Mouse (Mus musculus): ENCODE data around the gene A930017K11Rik. TPM values are rescaled to one million over a fixed set of nuclear protein-coding genes. Genes with fewer than 3 reads are reported as not detected.

A930017K11Rik gene
- polyA plus RNA-seq, 1 experiment from 2014 or later: 0.36 TPM

Other genes with a start within 250 kb of the A930017K11Rik start
- 1.2 and 1.4 TPM in 2 replicates for gene Gng13, start 235.4 kb downstream of the A930017K11Rik start, polyA plus RNA-seq (2016; fragmentation: Nextera tagmentation; extraction: Ambion mirVana)
- gene Chtf18, start 225.1 kb downstream of the A930017K11Rik start, polyA plus RNA-seq (2016; fragmentation: Nextera tagmentation; extraction: Ambion mirVana): 33.3 and 37.6 TPM in 2 replicates
- 8.8 and 10.3 TPM in 2 replicates for gene Rpusd1, start 224.9 kb downstream of the A930017K11Rik start, polyA plus RNA-seq (2016; fragmentation: Nextera tagmentation; extraction: Ambion mirVana)
- not detected in 2 replicates for gene Mslnl, start 216.5 kb downstream of the A930017K11Rik start, polyA plus RNA-seq (2016; fragmentation: Nextera tagmentation; extraction: Ambion mirVana)
- 0.26 and 0.30 TPM in 2 replicates for gene Msln, start 198.2 kb downstream of the A930017K11Rik start, polyA plus RNA-seq (2016; fragmentation: Nextera tagmentation; extraction: Ambion mirVana)
- 18.9 and 19.3 TPM in 2 replicates for gene Narfl, start 178.8 kb downstream of the A930017K11Rik start, polyA plus RNA-seq (2016; fragmentation: Nextera tagmentation; extraction: Ambion mirVana)
- gene Haghl, start 166.9 kb downstream of the A930017K11Rik start, polyA plus RNA-seq (2016; fragmentation: Nextera tagmentation; extraction: Ambion mirVana): 11.4 and 11.9 TPM in 2 replicates
- gene Ccdc78, start 166.0 kb downstream of the A930017K11Rik start, polyA plus RNA-seq (2016; fragmentation: Nextera tagmentation; extraction: Ambion mirVana): 0.17 TPM in 1 of 2 replicates, not detected in the other
- gene Fam173a, start 159.7 kb downstream of the A930017K11Rik start, polyA plus RNA-seq (2016; fragmentation: Nextera tagmentation; extraction: Ambion mirVana): 59.8 and 68.1 TPM in 2 replicates
- not detected in 2 replicates for gene AC134908.4, start 156.9 kb downstream of the A930017K11Rik start, polyA plus RNA-seq (2016; fragmentation: Nextera tagmentation; extraction: Ambion mirVana)
- 29.1 and 31.7 TPM in 2 replicates for gene Metrn, start 155.4 kb downstream of the A930017K11Rik start, polyA plus RNA-seq (2016; fragmentation: Nextera tagmentation; extraction: Ambion mirVana)
- gene Fbxl16, start 143.5 kb downstream of the A930017K11Rik start, polyA plus RNA-seq (2016; fragmentation: Nextera tagmentation; extraction: Ambion mirVana): 0.18 and 0.33 TPM in 2 replicates
- gene Wdr24, start 128.9 kb downstream of the A930017K11Rik start, polyA plus RNA-seq (2016; fragmentation: Nextera tagmentation; extraction: Ambion mirVana): 17.7 and 18.7 TPM in 2 replicates
- gene Jmjd8, start 123.7 kb downstream of the A930017K11Rik start, polyA plus RNA-seq (2016; fragmentation: Nextera tagmentation; extraction: Ambion mirVana): 26.6 and 26.8 TPM in 2 replicates
- 150 and 156 TPM in 2 replicates for gene Stub1, start 119.2 kb downstream of the A930017K11Rik start, polyA plus RNA-seq (2016; fragmentation: Nextera tagmentation; extraction: Ambion mirVana)
- 0.80 and 0.89 TPM in 2 replicates for gene Rhbdl1, start 115.3 kb downstream of the A930017K11Rik start, polyA plus RNA-seq (2016; fragmentation: Nextera tagmentation; extraction: Ambion mirVana)
- 0.43 and 0.64 TPM in 2 replicates for gene Gm20683, start 110.8 kb downstream of the A930017K11Rik start, polyA plus RNA-seq (2016; fragmentation: Nextera tagmentation; extraction: Ambion mirVana)
- gene Rhot2, start 107.7 kb downstream of the A930017K11Rik start, polyA plus RNA-seq (2016; fragmentation: Nextera tagmentation; extraction: Ambion mirVana): 15.8 and 17.4 TPM in 2 replicates
- 19.5 and 19.6 TPM in 2 replicates for gene Wdr90, start 91.1 kb downstream of the A930017K11Rik start, polyA plus RNA-seq (2016; fragmentation: Nextera tagmentation; extraction: Ambion mirVana)
- gene Mcrip2, start 83.8 kb downstream of the A930017K11Rik start, polyA plus RNA-seq (2016; fragmentation: Nextera tagmentation; extraction: Ambion mirVana): 68.0 and 70.3 TPM in 2 replicates
- gene Mettl26, start 77.5 kb downstream of the A930017K11Rik start, polyA plus RNA-seq (2016; fragmentation: Nextera tagmentation; extraction: Ambion mirVana): 52.3 and 53.5 TPM in 2 replicates
- gene Wfikkn1, start 71.7 kb downstream of the A930017K11Rik start, polyA plus RNA-seq (2016; fragmentation: Nextera tagmentation; extraction: Ambion mirVana): 0.83 and 0.91 TPM in 2 replicates
- 9.9 and 11.8 TPM in 2 replicates for gene Rab40c, start 32.8 kb downstream of the A930017K11Rik start, polyA plus RNA-seq (2016; fragmentation: Nextera tagmentation; extraction: Ambion mirVana)
- 161 and 171 TPM in 2 replicates for gene Pigq, start 7.6 kb downstream of the A930017K11Rik start, polyA plus RNA-seq (2016; fragmentation: Nextera tagmentation; extraction: Ambion mirVana)
- gene Nhlrc4, start 7.6 kb downstream of the A930017K11Rik start, polyA plus RNA-seq (2016; fragmentation: Nextera tagmentation; extraction: Ambion mirVana): 5.0 and 7.3 TPM in 2 replicates
- gene Capn15, start 33.2 kb upstream of the A930017K11Rik start, polyA plus RNA-seq (2016; fragmentation: Nextera tagmentation; extraction: Ambion mirVana): 20.4 and 21.3 TPM in 2 replicates
- 4.2 and 4.3 TPM in 2 replicates for gene Rab11fip3, start 117.0 kb upstream of the A930017K11Rik start, polyA plus RNA-seq (2016; fragmentation: Nextera tagmentation; extraction: Ambion mirVana)
- 12.0 and 13.2 TPM in 2 replicates for gene Decr2, start 137.8 kb upstream of the A930017K11Rik start, polyA plus RNA-seq (2016; fragmentation: Nextera tagmentation; extraction: Ambion mirVana)
- 65.9 and 68.3 TPM in 2 replicates for gene Nme4, start 143.0 kb upstream of the A930017K11Rik start, polyA plus RNA-seq (2016; fragmentation: Nextera tagmentation; extraction: Ambion mirVana)
- gene Tmem8, start 160.7 kb upstream of the A930017K11Rik start, polyA plus RNA-seq (2016; fragmentation: Nextera tagmentation; extraction: Ambion mirVana): 1.9 and 2.2 TPM in 2 replicates
- gene Mrpl28, start 170.9 kb upstream of the A930017K11Rik start, polyA plus RNA-seq (2016; fragmentation: Nextera tagmentation; extraction: Ambion mirVana): 162 and 174 TPM in 2 replicates
- gene Axin1, start 186.1 kb upstream of the A930017K11Rik start, polyA plus RNA-seq (2016; fragmentation: Nextera tagmentation; extraction: Ambion mirVana): 15.2 and 16.4 TPM in 2 replicates
- gene Pdia2, start 246.5 kb upstream of the A930017K11Rik start, polyA plus RNA-seq (2016; fragmentation: Nextera tagmentation; extraction: Ambion mirVana): 96.4 and 96.5 TPM in 2 replicates